Mouse (Mus musculus) heart, postnatal 4 days (tissue): ENCODE data around the gene Angptl7. TPM values are rescaled to one million over a fixed set of nuclear protein-coding genes. Genes with fewer than 3 reads are reported as not detected.

ENCODE experiments used
- DNase-seq: peaks from one replicate; pipeline ENCODE4 v3.0.0; 2021
- total RNA-seq, 2 experiments: library from RNA; stranded (reverse); gene quantifications; 2 replicates each; pipeline ENCODE4 v1.2.3; 2021

The Angptl7 gene
- total RNA-seq, 2 experiments from 2014 or later = 3.9 to 5.6 TPM

DNA sequence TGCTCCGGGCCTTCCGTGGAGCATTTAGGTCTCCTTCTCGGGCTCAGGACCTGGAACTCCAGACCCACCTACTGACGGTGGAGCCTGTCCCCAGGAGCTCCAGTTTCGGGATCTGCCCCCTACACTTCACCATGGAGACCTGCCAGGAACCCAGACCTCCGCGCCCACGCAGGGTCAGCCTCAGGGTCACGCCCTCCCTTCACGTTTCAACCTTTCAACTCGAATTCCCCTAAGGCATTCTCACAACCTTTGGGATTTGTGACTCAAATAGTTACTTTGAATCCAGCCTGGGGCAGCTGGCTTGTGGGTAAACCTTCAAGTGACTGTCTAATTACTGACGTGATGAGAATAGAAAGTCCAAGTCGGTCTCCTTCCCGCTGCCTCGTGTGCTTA lies 51.4 kb downstream of the Angptl7 start:
- DNase-seq = peak; percentile 62

DNA sequence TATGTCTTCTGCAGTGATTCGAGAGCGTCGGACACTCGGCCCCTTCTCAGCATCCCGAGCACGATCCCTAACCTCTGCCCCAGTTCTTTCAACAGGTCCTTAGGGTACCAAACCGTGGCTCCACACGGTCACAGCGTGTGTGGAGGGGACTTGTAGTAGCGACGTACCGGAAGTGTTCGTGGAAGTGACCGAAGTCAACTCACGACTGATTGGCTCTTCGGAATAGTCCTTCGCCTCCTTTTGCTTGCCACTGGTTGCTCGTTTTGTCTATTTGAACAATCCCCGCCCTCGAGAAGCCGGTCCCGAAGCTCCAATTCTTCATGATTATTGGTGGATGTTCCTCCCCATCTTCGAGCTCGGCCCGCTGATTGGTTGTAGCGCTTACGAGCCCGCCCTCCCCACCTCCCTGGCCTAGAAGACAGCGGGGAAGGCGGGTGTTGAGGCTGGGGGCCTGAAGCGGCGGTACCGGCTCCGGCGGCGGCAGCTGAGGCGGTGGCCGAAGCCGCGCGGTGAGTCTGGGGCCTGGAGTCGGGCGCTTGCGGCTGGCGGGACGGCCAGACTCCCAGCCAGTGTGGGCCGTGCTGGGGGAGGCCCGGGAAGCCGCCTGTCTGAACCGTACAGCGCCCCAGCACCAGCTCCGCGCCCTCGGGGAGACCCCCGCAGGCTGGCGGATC lies 51.9 kb downstream of the Angptl7 start, which contains the start of gene Mtor:
TSS of gene Mtor (plus strand) at position 433 of the 674 bp plus-strand sequence.
- peak; percentile 96 for DNase-seq

Other genes starting within 250 kb of the Angptl7 start
- gene Disp3, start 212.5 kb downstream of the Angptl7 start, total RNA-seq = under 1 TPM; 0.14 to 0.19 TPM
- gene Ubiad1, start 55.7 kb downstream of the Angptl7 start, total RNA-seq = 10 to 100 TPM; 19.5 to 21.5 TPM
- 10 to 100 TPM; 58.2 to 62.7 TPM for gene Mtor, start 51.8 kb downstream of the Angptl7 start, total RNA-seq
- gene Exosc10, start 58.0 kb upstream of the Angptl7 start, total RNA-seq = 10 to 100 TPM; 62.4 to 66.2 TPM
- 10 to 100 TPM; 33.0 to 34.7 TPM for gene Srm, start 91.0 kb upstream of the Angptl7 start, total RNA-seq
- under 1 TPM in 1 of 2 experiments, not detected in 1; 0.25 TPM for gene Masp2, start 102.1 kb upstream of the Angptl7 start, total RNA-seq
- gene Tardbp, start 126.6 kb upstream of the Angptl7 start, total RNA-seq = 100 to 1,000 TPM; 198 to 204 TPM
- 1 to 10 TPM; 4.1 to 4.9 TPM for gene Gm572, start 142.9 kb upstream of the Angptl7 start, total RNA-seq